Mouse (Mus musculus) heart, postnatal 0 days (tissue): ENCODE measurements around the gene Stx11. TPM values are rescaled to one million over a fixed set of nuclear protein-coding genes. Genes with fewer than 3 reads are reported as not detected.

Experiments
- ATAC-seq: fragments of 200-750 bp; cut with Nextera tagmentation; 2 replicates; pipeline ENCODE4 v1.8.0; 2017; ENCODE audit warnings: low read depth, moderate number of reproducible peaks, moderate library complexity; ENCODE audit not compliant: insufficient read depth
- DNase-seq: peaks from one replicate; pipeline ENCODE4 v3.0.0-alpha.2; 2016; ENCODE audit warnings: low spot score
- H3K27ac ChIP-seq: fragments of 300-500 bp; sonication (generic); 2 replicates; pipeline ENCODE4 v1.5.1; 2014; ENCODE audit warnings: low read depth, mild to moderate bottlenecking
- H3K27me3 ChIP-seq: fragments of 300-500 bp; sonication (generic); 2 replicates; pipeline ENCODE4 v1.6.1; 2014; ENCODE audit warnings: low read length, mixed read lengths; ENCODE audit not compliant: control insufficient read depth, insufficient read depth
- H3K36me3 ChIP-seq: fragments of 300-500 bp; sonication (generic); replicated peaks from 2 replicates; pipeline ENCODE4 v1.6.1; 2014; ENCODE audit warnings: low read length, mixed read lengths; ENCODE audit not compliant: control insufficient read depth, insufficient read depth
- H3K4me1 ChIP-seq: fragments of 300-500 bp; sonication (generic); 2 replicates; pipeline ENCODE4 v1.6.1; 2014; ENCODE audit warnings: antibody characterized with exemption; ENCODE audit not compliant: control insufficient read depth, insufficient read depth
- H3K4me2 ChIP-seq: fragments of 300-500 bp; sonication (generic); 2 replicates; pipeline ENCODE4 v1.6.1; 2014; ENCODE audit warnings: low read depth, mild to moderate bottlenecking, low read length, moderate library complexity
- H3K4me3 ChIP-seq: fragments of 300-500 bp; sonication (generic); 2 replicates; pipeline ENCODE4 v1.5.1; 2014; ENCODE audit warnings: low read depth, low read length
- H3K9ac ChIP-seq: fragments of 300-500 bp; sonication (generic); replicated peaks from 2 replicates; pipeline ENCODE4 v1.6.1; 2014; ENCODE audit warnings: low read depth, low read length, mixed read lengths
- H3K9me3 ChIP-seq: fragments of 300-500 bp; sonication (generic); replicated peaks from 2 replicates; pipeline ENCODE4 v1.6.1; 2016; ENCODE audit warnings: low read length; ENCODE audit not compliant: control insufficient read depth
- CTCF ChIP-seq: IDR thresholded peaks from 2 replicates; pipeline ENCODE4 v1.5.1; 2016; ENCODE audit warnings: antibody characterized with exemption, control low read depth, low read depth
- EP300 ChIP-seq: IDR thresholded peaks from 2 replicates; pipeline ENCODE4 v1.6.1; 2016; ENCODE audit warnings: antibody characterized with exemption, low read depth
- WGBS: fragments of 180-500 bp; shearing (Covaris S2); extraction: QIAGEN DNeasy Blood & Tissue Kit; methylation state at CpG from one replicate; pipeline ENCODE4 v1.1.7; 2014; 5-methylcytosine and 5-hydroxymethylcytosine counted together
- polyA plus RNA-seq: library from polyadenylated mRNA; unstranded; fragments of >200 nt; fragmentation: Nextera tagmentation; extraction: Ambion mirVana; gene quantifications from 2 replicates; pipeline ENCODE4 v1.2.1, GENCODE M21; 2015
- total RNA-seq: library from RNA; depleted of rRNA; stranded (reverse); fragments of >200 nt; gene quantifications from 2 replicates; pipeline ENCODE4 v1.2.3, GENCODE M21; 2014; ENCODE audit warnings: low replicate concordance

The Stx11 gene
- total and polyA plus RNA-seq, 2 experiments from 2014 or later: 3.5 to 4.7 TPM

DNA sequence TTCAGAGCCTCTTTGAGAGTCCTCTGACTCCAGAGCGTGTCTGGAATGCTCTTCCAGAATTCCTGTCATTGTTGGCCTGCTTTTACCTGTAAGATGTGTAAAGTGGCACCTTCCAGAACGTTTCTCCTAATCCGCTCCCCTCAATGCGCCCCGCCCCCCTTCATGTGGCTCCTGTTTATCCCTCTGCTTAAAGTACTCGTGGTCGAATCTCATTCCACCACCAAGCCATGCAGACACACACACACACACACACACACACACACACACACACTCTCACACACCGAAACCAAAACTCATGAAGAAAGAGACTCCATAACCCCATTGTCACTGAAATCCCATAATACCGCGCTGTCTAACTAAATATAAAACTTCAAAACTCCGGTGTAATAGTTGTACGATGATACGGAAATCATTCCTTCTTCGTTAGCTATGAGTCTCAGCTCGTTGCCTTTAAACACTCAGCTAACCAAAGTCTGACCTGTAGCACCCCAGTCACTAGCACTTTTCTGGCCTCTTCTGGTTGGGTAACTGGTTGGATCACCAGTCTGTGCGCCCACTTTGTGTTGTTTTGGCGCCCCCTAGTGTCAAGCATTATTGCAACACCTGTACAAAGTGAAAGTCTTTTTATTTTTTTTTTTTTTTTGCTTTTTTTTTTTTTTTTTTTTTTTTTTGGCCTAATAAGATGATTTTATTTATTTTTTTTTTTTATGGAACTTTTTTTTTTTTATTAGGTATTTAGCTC, 32.8 kb upstream of the Stx11 start:
- no peak overlapping the region for H3K9ac ChIP-seq
- 37% methylated on average over 17 of the region's 17 CpGs for WGBS
- H3K27ac ChIP-seq: no peak overlapping the region

DNA sequence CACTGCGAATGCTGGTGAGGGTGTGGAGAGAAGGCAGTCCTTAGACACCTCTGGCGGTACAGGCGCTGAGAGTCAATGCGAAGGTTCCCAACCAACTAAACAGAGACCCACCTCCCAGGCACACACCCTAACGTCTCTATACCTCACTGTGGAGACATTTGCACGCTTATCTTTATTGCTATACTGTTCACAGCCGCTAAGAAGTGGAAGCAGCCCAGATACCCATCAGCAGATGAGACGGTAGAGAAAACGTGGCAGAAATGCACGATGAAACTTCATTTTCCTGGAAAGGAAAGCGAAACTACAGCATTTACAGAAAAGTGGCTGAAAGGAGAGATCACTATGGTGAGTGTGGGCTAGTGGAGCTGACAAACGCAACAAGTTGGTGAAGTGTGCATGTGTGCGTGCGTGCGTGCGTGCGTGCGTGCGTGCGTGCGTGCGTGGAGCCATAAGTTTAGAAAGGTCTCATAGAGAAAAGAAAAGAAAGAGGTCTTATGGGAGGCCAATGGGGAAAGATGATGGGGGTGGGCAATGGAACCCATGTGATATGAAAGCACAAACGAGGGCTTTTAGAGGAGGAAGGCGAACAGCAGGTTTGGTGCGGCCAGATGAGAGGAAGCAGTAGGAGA, 29.4 kb upstream of the Stx11 start:
- no peak for DNase-seq
- Histone ChIP-seq H3K36me3 (no peaks in the 10 kb centered on the region), H3K4me1 (no peaks in the 10 kb centered on the region), H3K9ac (no peak overlapping the region), H3K27ac (no peak overlapping the region), H3K27me3 (no peaks in the 10 kb centered on the region), H3K4me3 (no peak overlapping the region), H3K9me3 (no peaks in the 10 kb centered on the region), H3K4me2 (no peak overlapping the region)
- ATAC-seq: no peak
- TF ChIP-seq CTCF (no peak), EP300 (no peak)
- 81% methylated on average over 25 of the region's 25 CpGs for WGBS

More for the DNA sequence above, 32.8 kb upstream of the Stx11 start:
- H3K27me3 ChIP-seq: no peaks in the 10 kb centered on the region
- no peak overlapping the region; the same call in 1 of the 2 replicates for H3K4me3 ChIP-seq
- ATAC-seq (peak; percentile 81), DNase-seq (peak; percentile 81)
- peak overlapping the region; percentile 34; the same call in 1 of the 2 replicates for H3K4me2 ChIP-seq
- H3K36me3 ChIP-seq: no peaks in the 10 kb centered on the region
- TF ChIP-seq CTCF (peak; percentile 88), EP300 (no peak)
- no peaks in the 10 kb centered on the region for H3K4me1 ChIP-seq
- no peaks in the 10 kb centered on the region for H3K9me3 ChIP-seq

DNA sequence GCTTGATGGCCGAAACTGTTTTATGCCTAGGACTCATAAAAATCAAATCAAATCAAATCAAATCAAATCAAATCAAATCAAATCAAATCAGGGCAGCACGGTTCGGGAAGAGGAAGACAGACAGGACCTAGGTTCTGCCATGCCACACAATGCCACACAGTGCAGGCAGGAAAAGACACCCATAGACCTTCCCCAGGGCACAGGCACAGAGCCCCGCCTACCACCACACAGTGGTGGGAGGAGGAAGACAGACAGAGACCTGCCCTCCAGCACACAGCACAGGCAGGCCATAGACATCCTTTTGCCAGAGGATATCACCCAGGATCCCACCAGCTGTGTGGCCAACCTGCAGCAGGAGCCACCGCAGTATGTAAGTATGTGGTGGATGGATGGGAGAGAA, 27.9 kb upstream of the Stx11 start:
- Histone ChIP-seq H3K9me3 (no peaks in the 10 kb centered on the region), H3K27ac (no peak overlapping the region), H3K4me3 (no peak overlapping the region), H3K4me2 (no peak overlapping the region), H3K4me1 (no peaks in the 10 kb centered on the region), H3K9ac (no peak overlapping the region), H3K36me3 (no peaks in the 10 kb centered on the region), H3K27me3 (no peaks in the 10 kb centered on the region)
- no peak for DNase-seq
- TF ChIP-seq CTCF (no peak), EP300 (no peak)
- 88% methylated on average over 5 of the region's 5 CpGs for WGBS
- ATAC-seq: no peak

DNA sequence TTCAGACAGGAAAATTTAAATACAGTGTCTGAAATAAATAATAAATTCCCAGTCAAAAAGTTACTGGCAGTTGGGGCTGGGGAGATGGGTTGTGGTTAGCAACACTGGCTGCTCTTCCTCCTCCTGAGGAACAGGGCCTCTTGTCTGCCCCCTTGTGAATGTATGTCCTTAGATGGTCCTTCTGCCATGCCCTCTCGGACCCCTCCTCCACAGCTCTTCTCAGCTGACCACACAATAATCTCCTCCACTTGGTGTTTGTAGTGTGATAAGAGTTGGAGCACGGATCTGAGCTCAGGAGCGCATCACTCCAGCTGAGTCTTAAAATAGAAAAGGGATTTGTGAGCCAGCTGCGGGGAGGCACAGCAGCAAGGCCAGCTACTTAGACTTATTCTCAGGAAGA, 22.8 kb upstream of the Stx11 start:
- DNase-seq (peak; percentile 74), ATAC-seq (peak; percentile 88)

DNA sequence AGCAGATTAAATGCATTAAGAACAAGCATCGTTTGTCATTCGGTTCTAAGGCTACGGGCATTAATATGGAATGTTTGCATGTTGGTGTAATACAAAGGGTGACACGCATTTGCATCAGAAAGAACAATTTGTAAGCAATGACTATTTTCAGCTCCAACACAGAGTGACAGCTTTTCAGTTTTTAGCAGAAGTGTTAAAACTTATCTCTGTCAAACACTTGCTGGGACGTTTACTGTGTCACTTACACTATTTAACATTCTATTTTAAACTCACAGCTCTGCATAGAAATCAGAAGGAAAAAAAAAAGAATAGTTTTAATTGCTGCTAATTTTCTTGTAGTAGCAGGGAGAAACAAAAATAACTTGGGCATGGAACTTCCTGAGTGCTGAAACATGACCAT, 22.4 kb upstream of the Stx11 start:
- Histone ChIP-seq H3K36me3 (no peaks in the 10 kb centered on the region), H3K4me2 (no peak overlapping the region), H3K4me3 (no peak overlapping the region), H3K9ac (no peak overlapping the region), H3K27me3 (no peaks in the 10 kb centered on the region), H3K27ac (peak overlapping the region; percentile 31), H3K4me1 (peaks cover 5% of the 10 kb centered on the region; the same call in 1 of the 2 replicates), H3K9me3 (no peaks in the 10 kb centered on the region)
- TF ChIP-seq CTCF (no peak), EP300 (no peak)
- no peak for DNase-seq
- ATAC-seq: no peak
- 57% methylated on average over 5 of the region's 5 CpGs for WGBS

More for the DNA sequence above, 22.8 kb upstream of the Stx11 start:
- Histone ChIP-seq H3K4me2 (no peak overlapping the region), H3K27ac (peak overlapping the region; percentile 31), H3K4me1 (peaks cover 5% of the 10 kb centered on the region; the same call in 1 of the 2 replicates), H3K36me3 (no peaks in the 10 kb centered on the region), H3K9me3 (no peaks in the 10 kb centered on the region), H3K9ac (no peak overlapping the region), H3K27me3 (no peaks in the 10 kb centered on the region), H3K4me3 (no peak overlapping the region)
- 10% methylated on average over 4 of the region's 4 CpGs for WGBS
- peak; percentile 14; the same call in 1 of the 2 replicates for TF ChIP-seq CTCF
- peak; percentile 84 for TF ChIP-seq EP300
